Mouse (Mus musculus) midbrain, embryonic 14.5 days (tissue): Measurements from ENCODE around the gene Fam187b. TPM values are rescaled to one million over a fixed set of nuclear protein-coding genes. Genes with fewer than 3 reads are reported as not detected.
"Not testable (repeated sequence)": the region's sequence is repeated elsewhere in the genome, so short reads cannot be mapped to it uniquely, and the experiment has no call there.

Experiments
- ATAC-seq: fragments of 200-750 bp; cut with Nextera tagmentation; 2 replicates; pipeline ENCODE4 v1.8.0; 2017; ENCODE audit warnings: moderate number of reproducible peaks, moderate library complexity; ENCODE audit not compliant: low FRiP score, low TSS enrichment
- DNase-seq: peaks from one replicate; pipeline ENCODE4 v3.0.0-alpha.2; 2015
- H3K27ac ChIP-seq: fragments of 300-500 bp; sonication (generic); replicated peaks from 2 replicates; pipeline ENCODE4 v1.5.1; 2014; ENCODE audit warnings: mild to moderate bottlenecking, low read depth, low read length, moderate library complexity
- H3K27me3 ChIP-seq: fragments of 300-500 bp; sonication (generic); 2 replicates; pipeline ENCODE4 v1.6.1; 2014; ENCODE audit warnings: low read length, control low read depth, mixed read lengths; ENCODE audit not compliant: control insufficient read depth, insufficient read depth
- H3K36me3 ChIP-seq: fragments of 300-500 bp; sonication (generic); 2 replicates; pipeline ENCODE4 v1.6.1; 2014; ENCODE audit warnings: low read length, control low read depth; ENCODE audit not compliant: control insufficient read depth, insufficient read depth
- H3K4me1 ChIP-seq: fragments of 300-500 bp; sonication (generic); 2 replicates; pipeline ENCODE4 v1.6.1; 2014; ENCODE audit warnings: mild to moderate bottlenecking, antibody characterized with exemption, low read length, control low read depth; ENCODE audit not compliant: control insufficient read depth, insufficient read depth
- H3K4me2 ChIP-seq: fragments of 300-500 bp; sonication (generic); 2 replicates; pipeline ENCODE4 v1.6.1; 2014; ENCODE audit warnings: mild to moderate bottlenecking, low read length, moderate library complexity
- H3K4me3 ChIP-seq: fragments of 300-500 bp; sonication (generic); replicated peaks from 2 replicates; pipeline ENCODE4 v1.5.1; 2014; ENCODE audit warnings: low read depth, low read length
- H3K9ac ChIP-seq: fragments of 300-500 bp; sonication (generic); replicated peaks from 2 replicates; pipeline ENCODE4 v1.6.1; 2014; ENCODE audit warnings: mild to moderate bottlenecking, low read length, moderate library complexity
- H3K9me3 ChIP-seq: fragments of 300-500 bp; sonication (generic); 2 replicates; pipeline ENCODE4 v1.6.1; 2016; ENCODE audit warnings: low read length, control low read depth, mixed read lengths; ENCODE audit not compliant: control insufficient read depth
- WGBS: fragments of 180-500 bp; shearing (Covaris S2); extraction: QIAGEN DNeasy Blood & Tissue Kit; methylation state at CpG from one replicate; pipeline ENCODE4 v1.1.7; 2014; 5-methylcytosine and 5-hydroxymethylcytosine counted together
- polyA plus RNA-seq: library from polyadenylated mRNA; unstranded; fragments of >200 nt; fragmentation: Nextera tagmentation; extraction: Ambion mirVana; gene quantifications from 2 replicates; pipeline ENCODE4 v1.2.1, GENCODE M21; 2014

The Fam187b gene
- 0.36 and 0.37 TPM in 2 replicates for polyA plus RNA-seq

- ATAC-seq: peak; percentile 78
- H3K4me2 ChIP-seq: peak within 1 kb of the TSS; percentile 51
- H3K9ac ChIP-seq: 0 out of 2 replicates have a peak within 1 kb of the TSS, but pooled peaks have one; percentile 23
- H3K36me3 ChIP-seq: no peaks in the 10 kb centered on the region
- H3K9me3 ChIP-seq: no peaks in the 10 kb centered on the region
- H3K4me3 ChIP-seq: peak within 1 kb of the TSS; percentile 24
- H3K27ac ChIP-seq: no peak within 1 kb of the TSS
- peak; percentile 84 for DNase-seq
- under 1% methylated on average over 37 of the region's 37 CpGs for WGBS
- peaks cover 21% of the 10 kb centered on the region for H3K27me3 ChIP-seq
- peaks cover 9% of the 10 kb centered on the region; the same call in 1 of the 2 replicates for H3K4me1 ChIP-seq
These were observed at the start of gene Fam187b for GRCm38 (mm10) chr7:30973501-30974289. Gene Fam187b, plus strand, starts transcription at chr7:30973790.

- H3K9me3 ChIP-seq: no peaks in the 10 kb centered on the region
- H3K36me3 ChIP-seq: no peaks in the 10 kb centered on the region
- DNase-seq (no peak), ATAC-seq (no peak)
- no peak overlapping the region for H3K9ac ChIP-seq
- no peaks in the 10 kb centered on the region for H3K4me1 ChIP-seq
- no peak overlapping the region for H3K4me2 ChIP-seq
- WGBS: 72% methylated on average over 3 of the region's 3 CpGs
- no peaks in the 10 kb centered on the region for H3K27me3 ChIP-seq
- H3K27ac ChIP-seq: no peak overlapping the region
- H3K4me3 ChIP-seq: no peak overlapping the region
These were observed 49.5 kb upstream of the Fam187b start for GRCm38 (mm10) chr7:30924071-30924470.

- 79% methylated on average over 2 of the region's 2 CpGs for WGBS
- not testable (repeated sequence) for H3K4me3 ChIP-seq, H3K4me1 ChIP-seq, ATAC-seq, H3K27me3 ChIP-seq, H3K27ac ChIP-seq, H3K9ac ChIP-seq, H3K36me3 ChIP-seq, H3K4me2 ChIP-seq, H3K9me3 ChIP-seq, DNase-seq
These were observed 49.0 kb upstream of the Fam187b start, which contains the start of gene Hamp2 for GRCm38 (mm10) chr7:30924581-30924980. Gene Hamp2, minus strand, starts transcription at chr7:30924681.

- not testable (repeated sequence) for ATAC-seq, H3K4me3 ChIP-seq, H3K4me1 ChIP-seq, DNase-seq, H3K27me3 ChIP-seq, H3K9ac ChIP-seq, H3K27ac ChIP-seq, H3K36me3 ChIP-seq, H3K9me3 ChIP-seq, H3K4me2 ChIP-seq
- WGBS: 81% methylated on average over 6 of the region's 6 CpGs
These were observed 38.0 kb upstream of the Fam187b start for GRCm38 (mm10) chr7:30935422-30936099.

GRCm38 (mm10) chr7:30940070-30940469 is 33.5 kb upstream of the Fam187b start:
- not testable (repeated sequence) for ATAC-seq, H3K9me3 ChIP-seq, H3K27me3 ChIP-seq, DNase-seq, H3K36me3 ChIP-seq, H3K27ac ChIP-seq, H3K4me1 ChIP-seq, H3K9ac ChIP-seq, H3K4me2 ChIP-seq, H3K4me3 ChIP-seq
- WGBS: 94% methylated on average over 1 of the region's 1 CpGs

GRCm38 (mm10) chr7:30942365-30942764 is 31.2 kb upstream of the Fam187b start:
- H3K4me1 ChIP-seq, H3K9me3 ChIP-seq, H3K9ac ChIP-seq, H3K4me3 ChIP-seq, H3K4me2 ChIP-seq, ATAC-seq, H3K27ac ChIP-seq, DNase-seq, H3K27me3 ChIP-seq: not testable (repeated sequence)
- 51% methylated on average over 3 of the region's 3 CpGs for WGBS
- peaks cover 14% of the 10 kb centered on the region for H3K36me3 ChIP-seq

- no peak for ATAC-seq
- Histone ChIP-seq H3K9me3 (no peaks in the 10 kb centered on the region), H3K27me3 (no peaks in the 10 kb centered on the region), H3K4me1 (no peaks in the 10 kb centered on the region), H3K27ac (no peak within 1 kb of the TSS), H3K9ac (no peak within 1 kb of the TSS), H3K36me3 (peaks cover 22% of the 10 kb centered on the region), H3K4me2 (no peak within 1 kb of the TSS), H3K4me3 (no peak within 1 kb of the TSS)
- 71% methylated on average over 9 of the region's 9 CpGs for WGBS
- no peak for DNase-seq
These were observed 29.5 kb upstream of the Fam187b start, which contains the start of gene Hamp for GRCm38 (mm10) chr7:30943909-30944635. Gene Hamp, minus strand, starts transcription at chr7:30944032.

GRCm38 (mm10) chr7:30944706-30945105 is 28.9 kb upstream of the Fam187b start:
- H3K27ac ChIP-seq, H3K9me3 ChIP-seq, H3K4me2 ChIP-seq, H3K9ac ChIP-seq, H3K4me3 ChIP-seq, H3K27me3 ChIP-seq, DNase-seq, ATAC-seq, H3K4me1 ChIP-seq: not testable (repeated sequence)
- WGBS: 82% methylated on average over 2 of the region's 2 CpGs
- H3K36me3 ChIP-seq: peaks cover 28% of the 10 kb centered on the region
